Mouse (Mus musculus): ENCODE results near the gene Cyp2w1.

Cyp2w1 gene

GRCm38 (mm10) chr5:139364911-139365571 lies 12.6 kb downstream of the Cyp2w1 start:
- no peak for DNase-seq (ENCODE audit: low spot score in 2 of 2)

GRCm38 (mm10) chr5:139365827-139366226 lies 13.4 kb downstream of the Cyp2w1 start:
- no peak for DNase-seq (ENCODE audit: low spot score in 2 of 2)

GRCm38 (mm10) chr5:139366484-139366883 lies 14.1 kb downstream of the Cyp2w1 start:
- no peak for DNase-seq (ENCODE audit: low spot score in 2 of 2)

GRCm38 (mm10) chr5:139367884-139368458 lies 15.6 kb downstream of the Cyp2w1 start:
- DNase-seq (ENCODE audit: low spot score in 2 of 2): no peak

- no peak for DNase-seq (ENCODE audit: low spot score in 2 of 2)
These were observed 16.4 kb downstream of the Cyp2w1 start for GRCm38 (mm10) chr5:139368638-139369320.

- DNase-seq (ENCODE audit: low spot score in 2 of 2): no peak
These were observed 17.9 kb downstream of the Cyp2w1 start for GRCm38 (mm10) chr5:139370336-139370735.

- no peak for DNase-seq (ENCODE audit: low spot score in 2 of 2)
These were observed 18.7 kb downstream of the Cyp2w1 start for GRCm38 (mm10) chr5:139371118-139371517.

- DNase-seq (ENCODE audit: low spot score in 2 of 2): peak; percentile 69 to 86
These were observed 19.4 kb downstream of the Cyp2w1 start for GRCm38 (mm10) chr5:139371631-139372401.

GRCm38 (mm10) chr5:139373126-139373525 lies 20.7 kb downstream of the Cyp2w1 start:
- no peak for DNase-seq (ENCODE audit: low spot score in 2 of 2)

- no peak for DNase-seq (ENCODE audit: low spot score in 2 of 2)
These were observed 21.6 kb downstream of the Cyp2w1 start for GRCm38 (mm10) chr5:139373889-139374444.

- DNase-seq (ENCODE audit: low spot score in 2 of 2): no peak
These were observed 22.4 kb downstream of the Cyp2w1 start for GRCm38 (mm10) chr5:139374841-139375240.

GRCm38 (mm10) chr5:139377468-139378270 lies 25.3 kb downstream of the Cyp2w1 start, which contains the start of gene Gpr146:
Gpr146 (plus strand) TSS chr5:139377697.
- DNase-seq (ENCODE audit: low spot score in 2 of 2): no peak

GRCm38 (mm10) chr5:139378271-139378556 lies 25.8 kb downstream of the Cyp2w1 start:
- no peak for DNase-seq (ENCODE audit: low spot score in 2 of 2)

- no peak for DNase-seq (ENCODE audit: low spot score in 2 of 2)
These were observed 26.7 kb downstream of the Cyp2w1 start for GRCm38 (mm10) chr5:139378986-139379629.

- DNase-seq (ENCODE audit: low spot score in 2 of 2): no peak
These were observed 27.5 kb downstream of the Cyp2w1 start for GRCm38 (mm10) chr5:139379771-139380384.

GRCm38 (mm10) chr5:139380385-139381248 lies 28.2 kb downstream of the Cyp2w1 start:
- peak; percentile 76 to 87 for DNase-seq (ENCODE audit: low spot score in 2 of 2)

GRCm38 (mm10) chr5:139381586-139382513 lies 29.4 kb downstream of the Cyp2w1 start:
- DNase-seq (ENCODE audit: low spot score in 2 of 2): no peak

- DNase-seq (ENCODE audit: low spot score in 2 of 2): peak in 1 of 2 experiments; percentile 75
These were observed 30.3 kb downstream of the Cyp2w1 start for GRCm38 (mm10) chr5:139382760-139383159.
